ENCODE assay signal across 20 mouse cellular contexts in the genomic region with DNA sequence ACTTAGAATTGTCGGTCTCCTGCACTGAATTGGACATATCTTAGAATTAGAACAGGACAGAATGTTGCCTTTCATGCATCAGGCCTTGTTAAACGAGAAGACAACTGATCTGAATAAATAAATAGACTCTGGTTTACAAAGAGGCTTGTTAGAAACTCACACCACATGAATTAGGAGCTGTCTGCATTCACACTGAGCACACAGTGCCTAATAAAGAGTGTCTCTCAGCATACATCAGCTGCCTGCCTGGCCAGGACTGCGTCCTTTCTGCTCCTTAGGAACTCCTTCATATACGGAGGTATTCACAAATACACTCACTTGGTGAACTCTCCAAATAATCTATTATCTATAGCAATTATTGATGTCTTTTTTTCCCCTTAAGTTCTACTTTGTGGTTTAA.
DNase-seq lines count a peak whose midpoint lies in the region; ATAC-seq and TF ChIP-seq lines count a peak whose summit lies in the region.
"Had no signal": no experiment of that assay in that cellular context is flagged by ENCODE, and none has a peak within 500 bp of the region (broad histone marks: within the 10 kb centered on the region; RNA-seq: fewer than 3 reads in every experiment).

No protein-coding gene starts in this region.

- H3K36me3 ChIP-seq in forebrain, embryonic 16.5 days (ENCODE audit: control insufficient read depth, insufficient read depth): no peaks in the 10 kb centered on the region
- H3K36me3 ChIP-seq in forebrain, embryonic 11.5 days (ENCODE audit: control insufficient read depth, insufficient read depth, low read length): no peaks in the 10 kb centered on the region
- H3K36me3 ChIP-seq in midbrain, embryonic 11.5 days (ENCODE audit: control insufficient read depth, insufficient read depth, low read length): no peaks in the 10 kb centered on the region
- no peaks in the 10 kb centered on the region for H3K36me3 ChIP-seq in midbrain, embryonic 10.5 days
- H3K36me3 ChIP-seq: embryonic facial prominence, embryonic 10.5 days; forebrain, embryonic 10.5 days; heart, embryonic 12.5 days; hindbrain, embryonic 10.5 days; intestine, embryonic 15.5 days had no signal

- H3K4me1 ChIP-seq in forebrain, embryonic 16.5 days (replicated peaks; ENCODE audit: control insufficient read depth, insufficient read depth, low read length): no peaks in the 10 kb centered on the region
- H3K4me1 ChIP-seq in forebrain, embryonic 11.5 days (replicated peaks; ENCODE audit: control insufficient read depth, insufficient read depth, low read length): 0 out of 2 replicates have a peak, but pooled peaks cover 2% of the 10 kb centered on the region
- H3K4me1 ChIP-seq in midbrain, embryonic 11.5 days (ENCODE audit: control insufficient read depth, insufficient read depth, low read length): no peaks in the 10 kb centered on the region; the same call in 1 of the 2 replicates
- H3K4me1 ChIP-seq in midbrain, embryonic 10.5 days: 0 out of 2 replicates have a peak, but pooled peaks cover 4% of the 10 kb centered on the region
- peaks cover 10% of the 10 kb centered on the region; the same call in 1 of the 2 replicates for H3K4me1 ChIP-seq in embryonic fibroblast, embryonic 13.5 days (ENCODE audit: control insufficient read depth, insufficient read depth, low read length)

- no peak for DNase-seq in forebrain, embryonic 11.5 days (ENCODE audit: low spot score)
- peak; percentile 61 for DNase-seq in midbrain, embryonic 11.5 days (ENCODE audit: low spot score, missing footprints)
- no peak for DNase-seq in midbrain, embryonic 10.5 days (ENCODE audit: low spot score)
- DNase-seq in brain, adult 2 months (ENCODE audit: low read depth, low spot score): peak; percentile 50
- DNase-seq: adrenal gland, postnatal 14 days; cerebellum, adult 2 months; cerebellum, postnatal 10 days; gastrocnemius, adult 2 months; gastrocnemius, postnatal 25 days had no signal

- H3K4me2 ChIP-seq in forebrain, embryonic 16.5 days (ENCODE audit: low read length): no peak overlapping the region
- H3K4me2 ChIP-seq in forebrain, embryonic 11.5 days (ENCODE audit: low read depth, low read length, severe bottlenecking): no peak overlapping the region
- H3K4me2 ChIP-seq in midbrain, embryonic 11.5 days: no peak overlapping the region
- H3K4me2 ChIP-seq: heart, embryonic 12.5 days; intestine, embryonic 15.5 days had no signal

- no peaks in the 10 kb centered on the region for H3K9me3 ChIP-seq in forebrain, embryonic 16.5 days (ENCODE audit: control insufficient read depth, low read length)
- H3K9me3 ChIP-seq in forebrain, embryonic 11.5 days (ENCODE audit: control insufficient read depth, low read length): no peaks in the 10 kb centered on the region
- H3K9me3 ChIP-seq in midbrain, embryonic 11.5 days (ENCODE audit: control insufficient read depth, low read length): no peaks in the 10 kb centered on the region
- no peaks in the 10 kb centered on the region for H3K9me3 ChIP-seq in midbrain, embryonic 10.5 days (replicated peaks)
- H3K9me3 ChIP-seq: embryonic facial prominence, embryonic 10.5 days; forebrain, embryonic 10.5 days; heart, embryonic 12.5 days; hindbrain, embryonic 10.5 days; intestine, embryonic 15.5 days had no signal

- H3K27me3 ChIP-seq in forebrain, embryonic 16.5 days (replicated peaks; ENCODE audit: control insufficient read depth, insufficient read depth, low read length): no peaks in the 10 kb centered on the region
- H3K27me3 ChIP-seq in forebrain, embryonic 11.5 days (ENCODE audit: control insufficient read depth, insufficient read depth, low read length): no peaks in the 10 kb centered on the region
- no peaks in the 10 kb centered on the region for H3K27me3 ChIP-seq in midbrain, embryonic 11.5 days (ENCODE audit: control insufficient read depth, insufficient read depth, low read length)
- no peaks in the 10 kb centered on the region for H3K27me3 ChIP-seq in midbrain, embryonic 10.5 days (ENCODE audit: low read depth, poor library complexity, severe bottlenecking)
- H3K27me3 ChIP-seq: CH12.LX; heart, embryonic 12.5 days; intestine, embryonic 15.5 days; Patski had no signal

- TF ChIP-seq CTCF in embryonic fibroblast, embryonic 13.5 days (IDR thresholded peaks at IDR 0.05; ENCODE audit: borderline replicate concordance, insufficient read depth, low read length): no peak

- no peak for TF ChIP-seq POLR2A in embryonic fibroblast, embryonic 13.5 days (IDR thresholded peaks at IDR 0.05; ENCODE audit: low read depth, low read length)

- H3K27ac ChIP-seq in forebrain, embryonic 16.5 days (ENCODE audit: low read length): no peak overlapping the region
- H3K27ac ChIP-seq in forebrain, embryonic 11.5 days (ENCODE audit: low read depth, low read length): no peak overlapping the region
- no peak overlapping the region for H3K27ac ChIP-seq in midbrain, embryonic 11.5 days (ENCODE audit: low read depth, low read length)
- no peak overlapping the region for H3K27ac ChIP-seq in midbrain, embryonic 10.5 days (replicated peaks)
- H3K27ac ChIP-seq in embryonic fibroblast, embryonic 13.5 days (ENCODE audit: insufficient read depth, low read length): peak overlapping the region; percentile 81
- H3K27ac ChIP-seq: embryonic facial prominence, embryonic 10.5 days; forebrain, embryonic 10.5 days; gastrocnemius, adult 2 months; hindbrain, embryonic 10.5 days; intestine, embryonic 15.5 days had no signal

- ATAC-seq in forebrain, embryonic 16.5 days: peak; percentile 33; the same call in 1 of the 2 replicates
- ATAC-seq in forebrain, embryonic 11.5 days (replicated peaks; ENCODE audit: low FRiP score): no peak
- no peak for ATAC-seq in midbrain, embryonic 11.5 days (ENCODE audit: low FRiP score)
- ATAC-seq: activated CD4-positive, CD25-positive, alpha-beta regulatory T cell, adult 4 months; intestine, embryonic 15.5 days had no signal

- H3K4me3 ChIP-seq in forebrain, embryonic 16.5 days (replicated peaks; ENCODE audit: low read length): no peak overlapping the region
- no peak overlapping the region for H3K4me3 ChIP-seq in forebrain, embryonic 11.5 days (ENCODE audit: low read depth, low read length)
- H3K4me3 ChIP-seq in midbrain, embryonic 11.5 days (ENCODE audit: low read depth, low read length): no peak overlapping the region
- no peak overlapping the region for H3K4me3 ChIP-seq in midbrain, embryonic 10.5 days
- H3K4me3 ChIP-seq in embryonic fibroblast, embryonic 13.5 days (ENCODE audit: insufficient read depth, low read length): no peak overlapping the region
- H3K4me3 ChIP-seq: embryonic facial prominence, embryonic 10.5 days; erythroblast, embryonic 14.5 days; forebrain, embryonic 10.5 days; gastrocnemius, adult 2 months; heart, embryonic 12.5 days; hindbrain, embryonic 10.5 days; intestine, embryonic 15.5 days had no signal

- WGBS in forebrain, embryonic 16.5 days: 22% methylated on average over 4 of the region's 4 CpGs
- WGBS in forebrain, embryonic 11.5 days: 51% methylated on average over 4 of the region's 4 CpGs
- 62% methylated on average over 4 of the region's 4 CpGs for WGBS in midbrain, embryonic 11.5 days
- WGBS in midbrain, embryonic 10.5 days: 72% methylated on average over 4 of the region's 4 CpGs

- no peak overlapping the region for H3K9ac ChIP-seq in forebrain, embryonic 16.5 days (replicated peaks; ENCODE audit: low read depth, low read length)
- no peak overlapping the region for H3K9ac ChIP-seq in forebrain, embryonic 11.5 days (ENCODE audit: low read length)
- no peak overlapping the region for H3K9ac ChIP-seq in midbrain, embryonic 11.5 days (ENCODE audit: low read length)
- H3K9ac ChIP-seq: heart, embryonic 12.5 days; intestine, embryonic 15.5 days had no signal

Comparison
In these comparisons a context has a peak if more than half of its experiments do, and no peak if none do; other contexts are left out.
1. DNase-seq: peak in midbrain, embryonic 11.5 days (single experiment) and brain, adult 2 months (single experiment); none in forebrain, embryonic 11.5 days (single experiment) and midbrain, embryonic 10.5 days (single experiment).